Mouse (Mus musculus) c-Kit-positive CD71-positive TER-119-positive erythroid progenitor cells, embryonic 14.5 days (primary cell): ENCODE data around the gene Eef2kmt.
"Not testable (repeated sequence)": the region's sequence is repeated elsewhere in the genome, so short reads cannot be mapped to it uniquely, and the experiment has no call there.

ENCODE experiments used
- DNase-seq: peaks from one replicate; pipeline ENCODE4 v3.0.0-alpha.2; 2013; ENCODE audit warnings: low spot score

Gene Eef2kmt

DNA sequence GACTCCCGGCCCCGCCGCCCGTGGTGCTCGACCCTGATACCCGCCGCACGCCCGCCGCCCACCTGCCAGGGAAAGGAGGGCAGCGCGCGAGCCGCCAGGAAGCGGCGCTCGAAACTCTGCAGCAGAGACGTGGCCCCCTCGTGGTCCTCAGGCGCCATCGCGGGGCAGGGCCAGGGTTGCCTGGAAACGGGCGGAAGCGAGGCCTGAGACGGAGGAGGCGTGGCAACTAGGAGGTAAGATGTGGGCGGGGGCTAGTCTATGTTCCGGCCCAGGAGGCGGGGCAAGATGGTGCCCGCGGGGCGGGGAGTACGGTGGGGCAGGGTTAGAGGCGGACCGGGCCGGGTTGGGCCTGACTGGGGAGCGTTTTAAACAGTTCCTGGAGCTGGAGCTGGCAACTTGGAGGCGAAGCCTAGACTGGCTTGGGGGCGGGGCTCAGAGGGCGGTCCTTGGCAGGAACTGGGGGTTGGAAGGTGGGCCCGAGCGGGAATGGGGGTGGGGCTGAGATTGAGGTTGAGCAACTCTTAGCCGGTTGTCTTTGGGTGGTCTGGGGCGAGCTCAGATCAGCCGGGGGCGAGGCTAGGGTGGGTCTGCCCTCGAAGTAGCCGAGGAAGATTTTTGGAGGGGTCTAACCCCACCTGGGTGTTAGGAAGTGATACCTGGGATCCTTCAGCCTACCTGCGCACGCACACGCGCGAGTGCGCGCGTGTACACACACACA lies at the start of gene Eef2kmt:
Gene Eef2kmt (minus strand): TSS at position 205 of the 718 bp plus-strand sequence.
- DNase-seq: peak; percentile 95

DNA sequence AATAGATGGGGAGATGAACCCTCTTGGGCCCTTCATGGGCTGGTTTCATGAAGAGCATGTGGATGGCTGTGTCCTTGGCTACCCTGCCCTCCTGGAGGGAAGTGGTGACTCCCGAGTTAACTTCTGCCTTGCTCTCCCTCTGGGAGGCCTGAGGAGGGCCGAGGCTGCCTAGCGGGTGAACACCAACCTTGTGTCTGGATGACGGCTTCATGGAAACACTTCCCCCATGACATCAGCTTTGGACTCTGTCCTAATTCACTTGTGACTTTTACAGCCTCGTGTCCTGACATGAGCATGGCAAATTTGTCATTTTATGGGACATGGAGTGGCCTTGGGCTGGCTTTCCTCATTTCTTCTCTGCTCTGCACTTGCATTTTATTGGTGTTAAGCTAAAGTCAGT lies 39.5 kb upstream of the Eef2kmt start:
- no peak for DNase-seq

DNA sequence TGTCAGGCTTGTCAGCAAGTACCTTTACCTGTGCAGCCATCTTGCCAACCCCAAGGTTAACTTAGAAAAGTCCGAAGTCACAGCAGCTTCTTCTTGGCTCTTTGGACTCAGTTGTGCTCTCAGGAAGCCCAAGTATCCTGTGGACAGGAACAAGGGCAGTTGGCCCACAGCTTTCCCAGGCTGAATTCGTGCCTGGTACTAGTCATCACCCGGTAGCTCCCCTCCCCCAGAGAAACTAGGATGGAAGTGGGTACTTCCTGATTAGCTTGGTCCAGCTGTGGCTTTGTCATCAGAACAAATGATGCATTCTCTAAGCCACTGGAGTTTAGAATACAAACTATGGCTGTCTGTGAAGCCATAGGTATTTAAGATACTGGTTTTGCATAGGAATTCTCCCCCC lies 29.6 kb upstream of the Eef2kmt start:
- no peak for DNase-seq

DNA sequence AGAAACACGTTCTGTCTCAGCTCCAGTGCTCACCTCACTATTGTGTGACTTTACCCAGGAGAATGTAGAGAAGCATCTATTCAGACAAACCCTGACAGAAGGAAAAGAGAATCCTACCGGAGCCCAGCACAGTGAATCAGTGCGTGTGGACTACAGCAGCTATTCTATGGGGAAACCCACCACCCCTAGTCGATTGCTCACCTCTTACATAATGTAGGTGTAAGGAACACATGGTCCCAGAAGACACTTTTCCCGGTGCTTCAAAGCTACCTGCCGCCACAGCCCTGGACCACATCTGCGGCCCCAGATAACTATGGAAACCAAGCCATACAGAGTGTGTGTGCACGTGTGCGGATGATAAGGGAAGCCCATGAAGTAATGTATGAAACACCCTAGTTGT lies 26.9 kb upstream of the Eef2kmt start:
- no peak for DNase-seq

DNA sequence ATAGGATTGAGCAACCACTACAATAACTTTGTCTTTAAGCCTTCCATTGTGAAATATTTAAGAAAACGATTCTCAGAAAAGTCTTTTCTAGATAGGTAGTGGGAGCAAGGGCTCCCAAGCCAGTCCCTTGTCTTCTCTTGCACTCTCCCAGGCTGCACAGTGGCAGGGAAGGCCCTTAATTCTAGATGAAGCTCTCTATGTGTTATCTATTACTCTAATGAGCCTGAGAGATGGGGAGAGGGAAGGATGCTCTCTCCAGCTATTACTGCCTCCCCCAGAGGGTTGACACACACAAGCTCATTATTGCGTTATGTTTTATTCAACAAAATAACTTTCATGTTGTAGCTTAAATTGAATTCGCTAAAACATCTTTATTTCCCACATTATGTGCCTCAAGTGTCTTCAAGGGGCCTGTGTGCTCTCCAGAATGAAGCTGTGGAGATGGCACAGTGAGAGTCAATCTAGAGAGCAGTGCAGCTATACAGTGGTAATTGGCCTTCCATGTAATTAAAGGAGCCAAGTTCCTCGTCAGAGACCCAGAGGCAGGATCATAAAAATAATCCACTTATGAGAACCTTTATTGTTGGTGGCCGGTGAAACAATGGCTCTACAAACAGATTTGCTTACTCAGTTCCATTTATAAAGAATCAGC lies 23.9 kb upstream of the Eef2kmt start:
- no peak for DNase-seq

DNA sequence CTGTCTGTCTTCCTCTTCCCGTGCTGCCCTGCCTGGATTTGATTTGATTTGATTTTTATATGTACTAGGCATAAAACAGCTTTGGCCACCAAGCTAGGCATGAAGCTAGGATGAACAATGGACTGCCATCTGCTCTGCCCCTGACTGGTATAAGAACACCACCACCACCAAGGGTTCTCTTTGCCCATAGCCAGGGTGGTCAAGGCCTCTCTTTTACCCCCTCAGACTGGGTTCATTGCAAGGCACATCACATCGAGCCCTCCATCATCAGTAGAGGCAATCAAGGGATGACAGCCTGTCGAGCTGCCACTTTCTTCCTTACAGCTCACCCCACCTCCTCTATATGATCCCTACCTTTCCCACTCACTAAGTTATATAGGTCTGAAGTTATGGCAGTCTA lies 16.6 kb upstream of the Eef2kmt start:
- no peak for DNase-seq

DNA sequence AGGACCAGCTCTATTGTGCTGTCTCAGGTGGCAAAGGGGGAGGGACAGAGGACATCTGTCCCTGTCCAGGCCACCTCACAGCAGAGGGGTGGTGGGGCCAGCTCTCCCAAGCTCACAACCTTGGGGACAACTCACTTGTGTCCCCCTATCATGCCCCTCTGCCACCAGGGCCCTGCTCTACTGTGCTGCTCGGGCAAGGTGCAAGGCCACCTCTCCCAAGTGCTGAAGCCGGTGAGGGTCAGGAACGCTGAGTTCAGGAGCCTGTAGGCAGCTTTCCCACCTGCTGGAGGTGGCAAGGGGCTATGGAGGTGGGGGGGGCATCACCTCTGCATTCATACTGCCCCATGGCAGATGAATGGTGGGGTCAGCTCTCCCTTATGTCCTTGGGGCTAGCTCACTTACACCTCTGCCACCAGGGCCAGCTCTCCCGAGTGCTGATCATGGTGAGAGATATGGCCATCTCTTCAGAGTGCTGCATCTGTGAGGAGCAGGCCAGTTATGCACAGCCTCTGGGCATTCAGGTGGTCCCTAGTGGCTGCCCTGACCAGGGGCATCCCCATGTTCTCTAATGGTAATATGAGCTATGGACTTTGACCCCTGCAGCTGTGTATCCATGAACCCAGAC lies 15.7 kb upstream of the Eef2kmt start:
- no peak for DNase-seq

DNA sequence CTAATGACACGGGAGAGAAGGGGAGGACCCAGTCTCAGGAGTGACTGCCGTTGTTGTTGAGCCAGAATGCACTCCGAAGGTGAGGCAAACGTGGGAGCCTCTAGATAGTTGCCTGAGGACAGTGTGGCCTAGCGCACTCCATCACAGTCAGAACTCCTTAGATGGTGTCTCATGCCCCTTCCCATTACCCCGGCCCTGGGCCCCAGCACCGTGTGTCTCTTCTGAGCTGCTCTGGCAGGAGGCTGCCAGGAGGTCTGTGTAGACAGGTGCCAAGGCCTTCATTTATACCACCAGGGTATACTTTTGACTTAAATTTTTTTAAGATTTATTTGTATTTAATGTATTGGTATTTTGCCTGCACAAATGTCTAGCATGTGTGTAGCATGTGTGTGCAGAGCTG lies 8.1 kb upstream of the Eef2kmt start:
- DNase-seq: no peak

DNA sequence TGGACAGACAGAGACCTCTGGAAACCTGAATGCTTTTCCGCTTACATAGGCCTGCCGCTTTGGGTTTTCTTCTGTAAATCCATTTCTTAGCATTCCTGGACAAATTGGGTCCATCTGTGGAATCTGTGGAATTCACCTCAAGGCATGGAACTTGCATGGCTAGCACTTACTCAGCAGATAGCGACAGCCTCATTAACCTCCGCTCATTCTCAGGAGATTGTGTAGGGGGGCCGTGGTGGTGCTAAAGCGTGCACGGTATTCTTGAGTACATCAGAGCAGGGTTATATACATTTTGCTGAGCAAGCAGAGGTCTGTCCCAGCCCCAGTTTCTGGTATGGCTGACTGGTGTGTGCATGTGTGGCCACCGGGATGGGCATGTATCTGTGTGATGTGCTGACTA lies 7.4 kb upstream of the Eef2kmt start:
- DNase-seq: no peak

DNA sequence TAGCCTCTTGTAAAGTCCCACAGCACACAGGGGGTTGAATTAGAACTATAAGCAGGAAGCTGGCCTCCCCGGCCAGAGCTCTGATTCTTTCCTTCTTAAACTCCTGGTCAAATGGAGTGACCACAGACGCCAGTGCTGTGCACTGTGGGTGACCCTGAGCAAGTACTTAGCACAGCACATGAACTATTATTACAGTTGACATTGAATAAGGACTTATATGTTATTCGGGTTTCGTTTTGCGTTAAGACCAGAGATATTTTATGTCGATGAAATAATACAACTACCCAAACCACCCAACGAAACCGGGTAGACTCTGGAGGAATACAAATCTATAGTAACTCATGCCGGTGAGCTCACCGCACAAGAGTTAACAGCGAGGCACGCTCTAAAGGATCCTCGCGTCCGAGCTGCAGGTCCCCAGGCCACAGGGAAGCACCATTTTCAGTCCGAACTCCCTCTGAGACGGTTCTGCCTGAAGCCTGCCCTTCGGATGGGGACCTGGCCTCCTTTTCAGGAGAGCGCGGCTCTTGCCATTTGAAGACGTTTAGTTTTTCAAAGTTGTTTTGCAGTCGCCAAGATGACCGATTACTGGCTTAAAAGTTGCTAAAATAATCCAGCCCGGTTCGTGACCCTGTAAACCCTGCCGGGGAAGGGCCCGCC lies 572 bp downstream of the Eef2kmt start:
- DNase-seq: peak; percentile 36

DNA sequence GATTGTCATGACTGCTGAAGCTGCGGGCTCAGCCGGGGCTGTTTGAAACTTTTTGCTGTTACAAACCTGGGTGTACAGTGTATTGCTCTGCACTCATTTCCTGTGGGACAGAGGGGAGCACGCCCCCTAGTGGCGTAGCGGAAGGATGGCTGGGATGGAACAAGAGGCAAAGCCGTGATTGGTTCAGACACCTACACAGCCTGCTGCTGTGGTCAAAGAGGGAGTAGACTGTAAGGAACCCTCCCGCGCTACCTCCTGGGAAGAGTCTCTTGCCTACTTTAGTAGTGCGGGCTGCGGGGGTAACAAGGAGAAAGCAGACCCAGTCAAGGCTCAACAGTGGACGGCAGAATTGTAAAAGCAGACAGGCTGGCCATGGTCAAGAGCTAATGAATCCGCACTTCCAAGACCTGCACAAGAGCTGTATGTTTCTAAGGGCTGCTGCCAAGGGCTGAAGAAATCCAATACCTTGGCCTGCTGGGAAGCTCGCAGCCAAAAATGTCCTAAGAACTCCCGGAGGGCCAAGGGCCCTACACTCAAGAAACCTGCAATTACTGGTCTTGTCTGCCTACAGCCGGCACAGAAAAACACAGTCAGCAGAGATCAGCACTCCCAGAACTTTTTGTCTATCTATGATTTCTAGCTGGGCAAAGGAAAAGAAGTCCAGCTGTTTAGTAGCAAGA lies 1.3 kb downstream of the Eef2kmt start:
- DNase-seq: peak; percentile 81

DNA sequence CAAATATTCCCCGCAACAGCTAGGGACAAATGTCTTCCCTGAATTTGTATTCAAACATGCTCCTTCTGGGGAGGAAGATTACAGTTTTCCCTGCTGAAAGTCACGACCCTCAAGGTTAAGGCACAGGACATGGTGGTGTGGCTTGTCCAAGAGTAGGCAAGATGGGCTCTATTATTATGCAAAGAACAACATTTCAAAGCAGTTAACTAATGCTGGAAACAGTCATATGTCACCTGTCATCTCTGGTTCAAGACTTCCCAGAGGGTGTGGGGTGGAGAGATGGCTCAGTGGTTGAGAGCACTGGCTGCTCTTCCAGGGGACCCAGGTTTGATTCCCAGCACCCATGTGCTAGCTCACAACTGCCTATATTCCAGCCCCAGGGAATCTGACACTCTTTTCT lies 3.5 kb downstream of the Eef2kmt start:
- DNase-seq: no peak

DNA sequence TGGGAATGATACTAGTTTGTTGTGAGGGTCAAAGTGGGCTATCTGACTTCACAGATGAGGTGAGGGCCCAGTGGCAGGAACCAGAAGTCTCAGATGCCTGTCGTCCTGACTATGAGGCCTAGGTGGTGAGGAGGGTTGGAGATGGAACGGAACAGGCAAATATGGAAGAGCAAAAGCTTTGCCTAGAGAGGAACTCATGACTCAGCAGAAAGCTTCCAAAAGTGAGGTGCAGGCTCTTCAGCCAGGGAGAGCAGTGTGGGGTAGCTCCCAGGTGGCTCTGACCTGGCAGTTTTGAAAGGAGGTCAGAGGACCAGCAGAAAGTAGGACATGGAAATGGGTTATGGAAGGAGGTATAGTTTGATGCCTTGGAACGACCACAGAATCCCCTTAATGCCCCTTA lies 4.9 kb downstream of the Eef2kmt start:
- no peak for DNase-seq

DNA sequence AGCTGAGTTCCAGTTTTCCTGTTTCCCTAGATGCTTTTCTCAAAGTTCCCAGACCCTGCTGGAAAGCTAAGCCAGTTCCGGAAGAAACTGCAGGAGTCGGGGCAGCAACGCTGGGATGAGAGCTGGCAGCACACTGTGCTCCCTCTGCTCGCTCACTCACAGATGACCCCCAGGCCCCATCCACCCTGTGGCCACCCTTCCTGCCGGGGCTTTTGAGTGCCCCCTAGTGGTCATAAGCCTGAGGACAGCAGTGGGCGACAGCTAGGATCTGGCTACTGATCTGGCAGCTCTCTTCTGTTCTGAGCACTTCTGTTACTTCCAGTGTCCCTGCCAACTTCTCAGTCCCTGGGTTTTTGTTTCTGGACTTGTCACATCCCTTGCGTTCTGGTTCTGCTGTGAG lies 11.4 kb downstream of the Eef2kmt start:
- peak; percentile 40 for DNase-seq

DNA sequence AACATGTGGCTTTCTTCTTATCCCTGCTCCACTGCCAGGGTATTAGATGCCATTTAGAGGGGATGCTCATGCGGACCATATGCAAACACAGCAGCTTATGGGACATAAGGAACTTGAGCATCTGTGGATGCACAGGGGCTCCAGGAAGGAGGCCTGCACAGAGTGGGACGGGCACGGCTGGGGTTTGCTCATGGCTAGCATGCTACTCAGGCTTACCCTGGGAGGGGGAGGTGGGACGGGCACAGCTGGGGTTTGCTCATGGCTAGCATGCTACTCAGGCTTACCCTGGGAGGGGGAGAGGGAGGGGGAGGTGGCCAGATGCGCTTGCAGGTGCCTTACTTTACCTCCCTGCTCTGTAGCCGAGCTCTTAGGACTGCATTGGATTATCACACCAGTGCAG lies 12.9 kb downstream of the Eef2kmt start:
- no peak for DNase-seq

DNA sequence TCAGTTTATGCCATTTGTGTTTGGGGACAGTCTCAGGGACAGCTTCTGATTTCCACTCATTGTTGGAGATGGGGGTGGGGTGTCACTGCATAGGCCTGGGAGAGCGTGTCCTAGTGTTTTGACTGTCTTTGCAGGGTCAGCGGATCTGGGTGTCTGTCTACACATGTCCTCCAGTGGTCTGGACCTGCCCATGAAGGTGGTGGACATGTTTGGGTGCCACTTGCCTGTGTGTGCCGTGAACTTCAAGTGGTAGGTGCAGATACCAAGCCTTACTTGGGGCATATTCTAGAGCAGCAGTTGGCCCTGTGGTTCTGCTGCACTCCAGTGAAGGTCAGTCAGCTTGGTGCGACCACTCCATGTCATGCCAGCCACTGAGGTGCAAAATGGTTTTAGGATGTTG lies 13.4 kb downstream of the Eef2kmt start:
- DNase-seq: no peak

DNA sequence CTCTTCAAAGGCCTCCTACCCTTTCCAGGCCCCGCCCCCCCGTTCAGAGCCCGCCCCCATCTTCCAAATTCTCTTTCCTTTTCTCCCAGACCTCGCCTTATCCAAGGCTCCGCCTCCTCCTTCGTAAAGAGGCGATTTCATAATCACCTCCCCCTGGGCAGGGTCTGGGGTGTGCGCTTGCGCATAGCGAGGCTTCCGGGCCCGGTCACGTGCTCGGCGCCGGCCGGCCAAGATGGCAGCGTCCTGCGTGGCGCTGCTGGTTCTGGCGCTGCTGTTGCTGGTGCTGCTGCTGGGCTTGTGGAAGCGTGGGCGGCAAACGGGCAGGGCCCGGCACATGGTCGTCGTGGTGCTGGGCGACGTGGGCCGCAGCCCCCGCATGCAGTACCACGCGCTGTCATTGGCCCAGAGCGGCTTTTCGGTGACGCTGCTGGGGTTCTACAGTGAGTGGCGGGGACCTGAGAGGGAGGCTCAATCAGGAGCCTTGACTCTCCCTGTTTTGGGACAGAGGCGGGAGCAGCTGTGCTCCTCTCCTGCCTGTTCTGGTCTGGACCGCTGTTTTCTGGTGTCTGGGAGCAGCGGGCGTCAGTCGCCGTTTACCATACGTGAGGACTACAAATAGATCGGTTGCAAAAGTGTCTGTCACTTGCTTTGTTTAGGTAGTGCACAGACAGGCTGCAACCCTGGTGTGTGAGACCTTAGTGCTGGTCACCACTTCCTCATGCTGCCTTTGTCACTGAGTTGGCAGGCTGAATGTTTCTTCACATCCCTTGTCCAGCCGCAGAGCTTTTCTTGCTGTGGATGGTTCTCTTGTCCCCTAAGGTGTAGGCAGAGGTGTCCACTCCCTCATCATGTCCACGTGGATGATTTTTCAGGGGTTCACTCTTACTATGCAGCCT lies 22.1 kb downstream of the Eef2kmt start, which contains the start of gene Alg1:
Gene Alg1 (plus strand): TSS at position 204 of the 896 bp plus-strand sequence.
- DNase-seq: peak; percentile 92

DNA sequence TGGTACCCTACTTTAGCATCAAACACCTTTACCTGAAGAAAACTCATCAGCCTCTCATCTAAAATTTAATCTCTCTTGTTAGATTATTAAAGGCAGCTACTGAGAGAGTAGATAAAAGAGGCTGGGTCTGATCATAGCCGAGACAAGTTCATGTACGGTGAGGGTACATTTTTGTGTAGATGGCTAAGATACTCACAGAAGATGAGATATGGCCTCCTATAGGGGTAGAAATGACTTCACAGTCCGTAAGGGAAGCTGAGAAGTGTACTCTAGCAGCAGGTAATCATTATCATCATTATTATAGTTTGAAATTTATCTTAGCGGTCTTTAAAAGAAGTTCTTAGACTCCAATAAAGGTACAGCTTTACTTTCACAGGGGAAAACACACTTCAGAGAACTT lies 22.8 kb downstream of the Eef2kmt start:
- no peak for DNase-seq

DNA sequence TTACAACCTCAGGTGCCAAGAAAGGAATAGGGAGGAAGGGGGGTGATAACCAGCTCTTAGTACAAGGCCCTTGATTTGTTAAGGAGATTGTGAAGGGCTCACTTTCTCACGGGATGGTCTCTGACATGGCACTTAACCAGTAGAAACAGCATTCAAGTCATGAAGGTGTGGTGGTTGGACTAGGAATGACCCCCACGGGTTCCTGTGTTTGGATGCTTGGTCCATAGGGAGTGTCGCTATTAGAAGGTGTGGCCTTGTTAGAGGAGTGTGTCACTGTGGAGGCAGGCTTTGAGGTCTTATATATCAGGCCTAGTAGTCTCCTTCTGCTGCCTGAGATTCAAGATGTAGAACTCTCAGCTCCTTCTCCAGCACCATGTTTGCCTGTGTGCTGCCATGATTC lies 27.7 kb downstream of the Eef2kmt start:
- DNase-seq: not testable (repeated sequence)

DNA sequence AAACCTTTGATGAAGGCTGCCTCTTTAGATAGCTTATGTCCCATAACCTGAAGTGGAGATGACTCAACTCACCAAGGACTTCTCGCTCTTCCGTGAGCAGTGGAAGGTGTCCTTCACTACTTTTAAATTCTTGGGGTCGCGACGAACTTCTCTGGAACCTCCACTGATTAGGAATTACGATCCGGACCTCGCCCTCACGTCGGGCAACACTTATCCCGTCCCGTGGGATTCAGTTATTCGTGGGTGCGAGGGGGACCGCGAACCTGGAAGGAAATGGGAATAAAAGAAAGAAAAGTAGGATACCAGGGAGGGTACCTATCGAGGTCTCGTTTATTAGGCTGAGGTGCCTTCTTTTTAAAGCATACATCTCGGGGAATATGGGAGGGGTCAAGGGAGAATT lies 28.3 kb downstream of the Eef2kmt start:
- not testable (repeated sequence) for DNase-seq

DNA sequence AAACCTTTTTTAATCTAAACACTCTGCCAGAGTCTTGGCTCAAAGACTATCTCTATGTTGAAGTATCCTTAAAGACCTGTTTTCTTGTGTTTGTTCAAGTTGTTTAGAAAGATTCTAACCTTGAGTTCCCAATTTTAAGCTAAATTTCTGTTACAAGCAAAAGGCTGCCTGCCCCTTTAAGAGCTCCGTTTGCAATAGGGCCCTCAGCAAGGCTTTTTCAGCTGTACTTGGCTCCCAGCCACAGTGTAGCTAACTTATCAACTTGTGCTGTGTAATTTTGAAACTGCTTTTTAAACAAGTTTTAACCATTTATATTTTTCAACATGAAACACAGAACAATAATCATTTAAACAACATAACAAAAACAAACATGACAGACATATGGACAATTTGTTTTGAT lies 29.2 kb downstream of the Eef2kmt start:
- not testable (repeated sequence) for DNase-seq
